Mouse (Mus musculus) urinary bladder, postnatal 14 days (tissue): ENCODE data around the gene Rgs5.
A peak's percentile ranks its signal among the peaks of the same experiment; 100 is the strongest.

ENCODE experiments used
- DNase-seq: peaks from one replicate; pipeline ENCODE4 v3.0.0; 2021; ENCODE audit warnings: low spot score

Gene Rgs5

DNA sequence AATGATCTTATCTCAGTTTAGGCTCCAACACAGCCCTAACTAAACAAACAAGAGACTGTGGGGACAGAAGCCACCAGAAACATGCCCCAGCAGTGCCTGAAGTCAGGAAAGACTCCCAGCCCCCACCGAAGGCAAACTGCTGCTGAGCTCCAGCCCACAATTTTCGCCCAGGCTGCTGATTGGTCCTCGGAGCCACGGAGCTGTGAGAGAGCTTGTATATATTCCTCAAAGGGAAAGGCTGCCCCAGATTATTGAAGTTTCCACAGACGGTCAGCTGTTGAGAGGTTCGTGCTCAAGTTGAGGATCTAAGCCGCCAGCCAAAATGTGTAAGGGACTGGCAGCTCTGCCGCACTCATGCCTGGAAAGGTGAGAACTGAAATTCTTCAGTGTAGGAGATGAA lies at the start of gene Rgs5:
Gene Rgs5, plus strand, starts transcription at position 246 of the 400 bp plus-strand sequence.
- DNase-seq = peak; percentile 40

DNA sequence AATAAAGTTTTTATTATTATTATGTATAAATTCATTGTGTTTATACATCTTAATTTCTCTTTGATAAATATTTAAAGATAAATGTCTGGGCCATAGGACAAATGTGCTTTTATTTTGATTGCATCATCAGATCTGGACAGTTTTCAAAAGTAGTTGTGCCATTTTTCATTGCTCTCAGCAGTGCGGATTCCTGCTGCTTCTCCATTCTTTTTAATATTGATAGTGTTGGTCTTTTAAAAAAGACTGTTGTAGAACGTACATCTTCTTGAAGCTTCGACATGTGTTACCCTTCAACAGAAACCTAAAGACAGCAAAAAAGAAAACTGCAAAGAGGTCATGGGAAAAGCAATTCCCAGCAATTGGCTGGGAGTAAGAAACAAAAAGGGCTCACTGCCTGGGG lies 49.1 kb upstream of the Rgs5 start:
- DNase-seq = no peak

DNA sequence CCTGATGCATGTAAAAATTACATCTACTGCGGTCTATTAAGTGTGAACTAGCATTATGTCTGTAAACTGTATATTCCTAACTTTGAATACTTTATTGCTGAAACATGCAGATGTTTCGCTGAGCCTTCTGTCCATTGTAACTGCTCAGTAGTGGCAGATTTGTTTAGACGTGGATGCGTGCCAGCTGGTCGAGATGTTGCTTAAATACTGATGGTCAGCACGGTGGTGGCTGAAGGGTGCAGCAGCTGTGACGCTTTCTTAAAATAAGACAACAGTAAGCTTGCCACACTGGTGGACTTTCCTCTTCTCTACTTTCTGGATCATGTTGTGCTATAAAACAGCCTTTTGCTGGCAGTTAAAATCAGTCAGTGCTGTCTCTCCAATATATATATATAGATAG lies 25.6 kb upstream of the Rgs5 start:
- DNase-seq = no peak

DNA sequence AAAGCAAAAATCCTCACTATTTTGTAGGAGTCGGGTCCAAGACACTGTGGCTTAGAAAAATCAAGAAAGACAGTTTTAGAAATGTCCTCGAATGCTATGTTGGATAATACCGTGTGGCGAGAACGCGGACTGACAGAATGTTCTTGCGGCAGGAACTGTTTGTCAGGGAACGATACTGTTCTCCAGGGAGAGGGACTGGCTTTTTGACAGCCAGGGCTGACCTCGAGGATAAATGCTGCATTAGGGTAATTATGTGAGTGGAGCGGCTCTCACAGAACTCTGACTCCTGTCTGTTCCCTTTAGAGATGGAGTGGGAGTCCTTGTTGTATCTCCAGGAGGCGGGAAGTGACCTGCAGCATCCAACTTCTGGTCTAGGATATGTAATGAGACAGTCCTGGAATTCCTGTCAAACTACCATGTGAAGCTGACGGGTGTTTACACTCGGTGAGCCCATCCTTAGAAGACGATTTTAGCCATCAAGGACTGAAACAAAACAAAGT lies 18.0 kb upstream of the Rgs5 start:
- DNase-seq = no peak

DNA sequence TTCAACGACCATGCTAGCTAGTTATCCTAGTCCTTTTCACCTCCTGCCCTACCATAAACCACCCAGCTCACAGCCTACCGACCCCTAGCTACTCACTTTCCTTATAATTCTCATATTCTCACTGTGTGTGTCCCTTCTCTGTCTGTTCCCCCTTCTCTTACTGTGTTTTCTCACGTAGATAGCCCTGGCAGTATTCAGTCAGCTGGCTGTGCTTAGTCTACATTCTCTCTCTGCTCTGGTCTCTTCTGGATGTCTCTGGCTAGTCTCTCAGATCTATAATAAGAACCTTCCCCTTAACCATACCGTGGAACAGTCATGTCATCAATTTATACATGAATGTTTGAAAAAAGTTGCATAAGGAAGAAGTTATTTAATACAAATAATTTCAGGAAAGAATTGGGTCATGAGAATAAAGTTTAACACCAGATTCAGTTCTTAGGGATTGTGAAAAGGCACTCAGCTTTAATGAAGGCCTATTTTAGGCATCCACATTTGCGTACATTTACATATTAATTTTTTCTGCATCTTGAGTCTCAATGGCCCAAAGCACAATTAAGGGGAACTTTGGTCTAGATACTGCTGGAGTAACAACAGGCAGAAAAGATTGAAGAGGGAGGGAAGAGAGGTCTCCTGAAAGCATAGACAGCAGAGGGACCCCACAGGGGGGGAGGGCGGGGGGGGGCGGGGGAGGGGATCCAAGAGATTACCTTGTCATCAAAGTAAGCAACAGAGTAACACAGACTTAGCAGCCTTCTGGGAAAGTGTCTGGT lies 10.2 kb upstream of the Rgs5 start:
- DNase-seq = no peak

DNA sequence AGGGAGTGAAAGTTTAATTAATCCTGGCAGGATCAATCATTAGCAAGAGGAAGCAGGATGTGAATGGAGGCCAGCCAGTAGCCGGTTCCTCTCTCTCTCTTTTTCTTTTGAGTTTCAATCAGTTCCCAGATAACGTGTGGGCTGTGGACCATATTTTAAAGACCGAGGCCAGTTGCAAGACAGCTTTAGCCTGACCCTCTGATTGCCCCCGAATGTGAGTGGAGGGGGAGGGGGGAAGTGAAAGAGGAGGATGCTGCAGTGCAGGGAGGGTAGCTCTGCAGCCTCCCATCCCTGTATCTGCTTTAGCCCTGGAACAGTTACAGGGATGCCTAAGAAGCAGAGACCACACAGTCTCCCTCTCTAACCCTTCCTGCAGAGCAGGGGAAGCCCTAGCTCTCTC lies 4.2 kb downstream of the Rgs5 start:
- no peak for DNase-seq

DNA sequence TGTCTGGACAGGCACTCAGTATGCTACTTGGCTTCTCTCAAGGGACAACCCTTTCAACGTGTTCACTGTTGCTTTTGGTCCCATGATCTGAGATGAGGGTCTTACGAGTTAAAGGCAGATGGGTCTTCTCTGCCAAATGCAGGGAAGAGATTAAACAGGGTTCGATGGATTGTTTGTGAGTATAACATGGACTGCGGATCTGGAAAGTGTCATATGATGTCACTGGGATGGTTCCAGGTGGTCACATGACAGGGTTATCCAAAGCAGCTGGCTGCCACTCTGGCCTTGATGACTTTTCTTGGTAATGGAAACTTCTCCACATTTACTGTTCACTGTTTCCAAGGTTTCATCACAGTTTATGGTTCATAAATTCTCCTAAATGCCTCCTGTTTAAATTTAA lies 12.0 kb downstream of the Rgs5 start:
- no peak for DNase-seq

DNA sequence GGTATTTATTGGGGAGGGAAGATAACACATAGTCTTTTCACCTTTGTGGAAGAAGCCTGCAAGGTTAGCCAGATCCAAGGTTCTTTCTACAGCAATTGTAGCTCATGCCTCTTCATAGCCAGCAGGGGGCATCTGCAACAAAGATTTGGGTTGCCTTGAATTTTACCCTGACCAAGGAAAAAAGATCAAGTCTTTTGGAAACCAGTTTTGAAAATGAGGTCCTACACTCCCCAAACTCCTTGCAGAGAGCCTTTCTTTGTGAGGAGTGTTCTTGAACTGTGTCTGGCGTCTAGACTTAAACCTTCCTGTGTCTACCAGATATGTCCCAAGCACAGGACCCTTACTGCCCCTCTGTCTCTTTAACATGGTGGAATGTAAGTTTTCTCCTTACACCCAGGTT lies 15.4 kb downstream of the Rgs5 start:
- DNase-seq = peak; percentile 13

DNA sequence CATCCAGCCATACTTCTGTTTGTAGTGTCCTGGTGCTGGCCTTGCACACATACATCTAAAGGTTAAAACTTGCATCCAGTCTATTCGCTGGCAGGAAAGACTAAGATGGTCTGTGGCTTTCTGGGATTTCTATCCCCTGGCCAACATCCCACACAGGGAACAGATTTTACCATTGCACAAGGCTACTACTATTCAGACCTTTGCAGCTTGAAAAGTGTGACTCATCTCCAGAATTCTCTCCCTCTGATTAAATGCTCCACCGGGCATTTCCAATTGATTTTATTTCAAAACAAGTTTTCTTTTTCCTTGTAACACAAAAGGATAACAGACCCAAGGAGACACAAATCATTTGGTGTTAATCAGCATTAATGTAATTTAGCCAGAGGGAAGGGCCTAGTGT lies 16.5 kb downstream of the Rgs5 start:
- DNase-seq = no peak

DNA sequence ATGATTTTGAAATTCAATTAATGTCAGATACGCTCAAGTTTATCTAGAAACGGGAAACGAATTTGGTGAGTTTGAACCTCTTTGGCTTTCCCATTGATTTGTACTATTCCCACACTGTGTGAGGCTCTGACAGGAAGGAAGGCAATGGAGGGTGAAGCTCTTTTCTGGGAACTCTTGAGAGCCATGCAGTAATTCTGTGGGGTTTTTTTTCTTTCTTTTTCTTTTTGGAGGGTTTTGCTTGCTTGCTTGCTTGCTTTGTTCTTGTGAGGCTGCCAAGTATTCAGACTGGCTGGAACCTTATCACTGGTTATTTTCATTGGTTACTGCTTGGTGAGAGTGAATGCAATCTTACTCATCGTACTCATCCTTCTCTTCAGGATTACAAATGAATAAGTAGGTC lies 17.0 kb downstream of the Rgs5 start:
- DNase-seq = no peak

DNA sequence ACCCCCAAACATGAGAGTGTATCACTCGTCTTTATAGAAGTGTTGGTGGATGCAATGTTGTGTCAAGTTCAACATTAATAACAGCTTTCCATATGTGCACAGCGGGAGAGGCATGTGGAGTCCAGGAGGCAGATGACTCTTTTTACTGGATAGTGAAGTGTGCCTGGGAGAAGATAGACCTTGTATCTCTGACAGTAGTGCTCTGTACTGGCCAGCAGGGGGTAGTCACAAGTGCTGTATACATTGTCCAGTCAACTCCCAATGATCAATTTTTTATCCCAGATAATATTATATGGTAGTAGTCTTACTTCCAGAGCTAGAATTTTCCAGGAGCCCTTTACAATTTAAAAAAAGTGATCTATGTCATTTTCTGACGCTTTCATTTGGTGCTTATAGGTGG lies 18.8 kb downstream of the Rgs5 start:
- DNase-seq = no peak

DNA sequence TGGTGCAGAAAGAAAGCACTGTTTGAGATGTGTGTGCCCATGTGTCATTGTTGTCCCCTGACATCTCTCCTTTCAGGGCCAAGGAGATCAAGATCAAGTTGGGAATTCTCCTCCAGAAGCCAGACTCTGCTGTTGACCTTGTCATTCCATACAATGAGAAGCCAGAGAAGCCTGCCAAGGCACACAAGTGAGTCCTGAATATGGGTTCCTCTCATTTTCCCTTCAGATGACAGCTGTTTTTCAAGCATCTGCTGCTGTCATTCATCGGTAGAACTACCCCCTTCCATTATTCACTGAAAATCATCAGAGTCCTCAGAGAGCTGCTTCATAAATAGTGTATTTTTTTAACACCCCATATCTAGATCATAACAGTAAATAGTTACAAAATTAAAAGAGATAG lies 21.4 kb downstream of the Rgs5 start:
- no peak for DNase-seq

DNA sequence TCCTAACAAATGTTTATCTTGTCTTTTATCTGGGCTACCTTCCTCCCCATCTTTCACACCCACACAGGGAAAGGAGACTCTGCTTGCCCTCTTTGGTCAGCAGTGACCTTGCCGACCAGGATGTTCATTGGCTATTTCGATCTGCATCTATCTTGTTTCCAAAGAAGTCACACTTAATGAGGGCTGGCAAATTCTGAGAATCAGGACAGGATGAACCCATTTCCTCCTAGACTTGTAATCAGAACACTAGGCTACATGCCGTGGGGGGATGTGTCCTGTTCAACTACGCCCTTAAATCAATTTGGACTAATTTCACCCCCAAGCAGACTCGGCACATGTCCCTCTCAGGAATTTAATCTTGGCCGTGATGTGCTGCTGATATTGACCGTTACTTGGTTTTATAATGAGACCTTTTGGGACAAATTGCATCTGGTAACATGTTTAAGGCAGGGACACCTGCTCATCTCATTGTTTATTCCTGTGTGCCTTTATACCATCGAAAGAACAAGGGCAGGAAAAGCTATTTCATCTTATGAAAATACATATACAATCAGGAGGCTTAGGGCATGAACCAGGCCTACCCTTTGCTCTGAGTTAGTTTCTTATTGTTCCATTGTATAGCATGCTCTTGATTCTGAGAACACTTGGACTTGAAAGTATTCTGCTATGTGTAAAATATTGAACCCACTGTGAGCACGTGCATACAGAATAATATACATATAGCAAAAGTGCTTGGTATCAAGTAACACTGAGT lies 25.3 kb downstream of the Rgs5 start:
- no peak for DNase-seq

DNA sequence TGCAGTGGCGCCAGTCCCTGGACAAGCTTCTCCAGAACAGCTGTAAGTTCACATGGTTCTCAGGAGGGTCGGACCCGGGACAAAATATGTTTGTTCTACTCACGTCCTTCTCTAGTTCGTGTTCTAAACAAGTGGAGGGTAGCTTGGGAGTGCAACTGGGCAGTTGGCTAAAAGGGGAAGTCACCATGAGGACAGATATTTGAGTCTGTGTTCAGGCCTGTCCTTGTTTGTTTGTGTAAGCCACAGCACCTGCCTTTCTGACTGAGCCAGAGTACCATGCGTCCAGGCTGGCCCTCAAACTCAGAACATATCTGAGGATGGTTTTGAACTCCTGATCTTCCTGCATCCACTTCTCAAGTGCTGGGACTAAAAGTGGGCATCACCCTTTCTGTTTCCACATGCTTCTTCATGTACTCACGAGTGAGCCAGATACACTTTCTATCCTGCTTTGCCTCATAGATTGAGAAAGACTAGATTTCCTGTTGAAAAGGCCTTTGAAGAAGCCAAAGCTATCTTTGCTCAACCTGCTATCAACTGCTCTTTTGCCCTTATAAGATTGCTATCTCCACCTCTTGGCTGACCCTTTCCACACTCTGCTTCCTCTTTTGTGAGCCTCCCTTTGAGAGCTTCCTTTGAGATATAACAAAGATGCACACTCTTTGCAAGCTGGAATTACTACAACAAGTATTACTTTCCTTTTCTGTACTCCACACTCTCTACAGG lies 27.6 kb downstream of the Rgs5 start:
- no peak for DNase-seq

DNA sequence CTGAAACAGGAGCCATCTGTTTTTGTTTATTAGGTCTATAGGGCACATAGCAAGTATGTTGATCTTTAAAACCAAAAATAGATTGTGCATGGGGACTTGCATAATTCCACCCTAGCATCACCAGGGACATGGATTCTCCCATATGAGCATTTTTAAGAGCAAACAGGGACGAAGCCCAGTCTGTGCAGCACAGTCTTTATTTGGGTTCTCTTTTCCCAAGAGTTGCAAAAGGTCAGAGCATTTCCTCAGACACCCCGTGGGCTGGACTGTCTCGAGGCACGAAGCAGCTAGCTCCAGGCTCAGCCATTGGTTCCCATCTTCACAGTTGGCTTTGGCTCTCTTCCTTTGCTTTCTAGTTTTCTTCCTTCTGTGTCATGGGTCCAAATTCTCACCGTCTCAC lies 30.0 kb downstream of the Rgs5 start:
- DNase-seq = no peak

DNA sequence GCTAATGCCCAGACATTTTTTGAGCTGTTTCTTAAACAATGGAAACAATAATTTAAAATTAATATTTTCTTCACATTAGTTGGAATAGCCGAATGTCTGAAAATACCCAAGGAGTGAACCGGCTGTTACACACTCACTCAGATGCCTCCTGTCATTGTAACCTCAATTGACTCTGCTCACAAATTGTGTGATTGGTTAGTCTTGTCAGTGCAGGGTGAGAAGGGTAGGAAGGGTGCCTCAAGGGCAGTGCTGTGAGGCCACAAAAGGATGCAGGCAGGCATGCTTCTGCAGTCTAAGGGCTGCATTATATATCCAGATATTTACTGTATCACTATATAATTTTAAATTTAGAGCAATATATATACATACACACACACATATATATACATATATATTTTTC lies 37.7 kb downstream of the Rgs5 start:
- DNase-seq = no peak

DNA sequence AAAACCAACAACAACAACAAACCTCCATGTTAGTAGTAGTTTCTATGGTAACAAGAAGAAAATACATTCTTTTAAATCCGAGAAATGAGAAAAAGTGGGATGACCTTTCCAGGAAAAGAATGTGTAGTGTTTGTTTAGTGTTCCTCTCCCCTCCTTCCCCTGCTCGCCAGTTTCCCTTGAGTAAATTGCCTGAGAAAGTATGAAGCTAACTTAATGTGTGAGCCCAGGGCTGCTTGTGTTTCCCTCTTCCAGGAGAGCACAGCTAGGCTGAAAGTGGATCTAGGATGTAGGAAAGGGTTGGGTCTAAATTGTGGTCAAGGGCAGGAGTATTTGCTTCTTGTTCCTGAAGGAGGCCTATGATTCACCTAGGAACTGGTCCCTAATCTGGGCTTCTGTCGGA lies 38.2 kb downstream of the Rgs5 start:
- no peak for DNase-seq

DNA sequence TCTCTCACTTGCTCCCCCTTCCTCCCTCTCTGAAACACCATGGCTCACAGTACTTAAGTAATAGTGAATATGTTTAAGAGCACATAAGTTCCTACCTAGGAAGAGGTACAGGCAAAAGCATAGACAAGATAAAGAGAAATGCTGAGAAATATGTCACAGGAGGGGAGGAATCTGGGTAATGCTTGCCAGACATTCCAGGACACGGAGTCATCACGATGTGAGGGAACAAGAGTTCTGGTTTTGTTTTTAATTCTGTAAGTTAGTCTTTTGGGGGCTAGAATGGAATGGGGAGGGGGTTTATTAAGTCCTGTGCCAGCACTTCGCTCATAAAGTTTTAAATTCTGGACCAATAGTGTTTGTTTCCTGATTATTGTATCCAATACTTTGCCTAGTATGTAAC lies 40.1 kb downstream of the Rgs5 start:
- DNase-seq = no peak

DNA sequence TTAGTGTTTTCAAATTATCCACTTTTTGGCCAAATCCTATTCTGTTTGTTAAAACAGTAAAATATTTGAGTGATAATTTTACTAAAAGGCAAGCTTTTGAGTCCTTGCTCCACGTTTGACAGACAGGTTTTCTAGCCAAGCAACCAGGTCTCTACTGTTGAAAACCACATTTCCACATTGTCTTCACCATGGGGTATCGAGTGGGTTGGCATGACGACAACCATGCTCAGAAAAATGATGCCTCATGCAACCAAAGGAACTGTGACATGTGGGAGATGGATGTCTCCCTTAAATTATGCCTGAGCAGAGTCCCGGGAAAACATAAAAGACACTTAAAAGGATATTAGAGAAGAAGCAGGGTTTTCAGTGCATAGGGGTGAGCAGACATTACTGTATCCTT lies 41.9 kb downstream of the Rgs5 start:
- no peak for DNase-seq

DNA sequence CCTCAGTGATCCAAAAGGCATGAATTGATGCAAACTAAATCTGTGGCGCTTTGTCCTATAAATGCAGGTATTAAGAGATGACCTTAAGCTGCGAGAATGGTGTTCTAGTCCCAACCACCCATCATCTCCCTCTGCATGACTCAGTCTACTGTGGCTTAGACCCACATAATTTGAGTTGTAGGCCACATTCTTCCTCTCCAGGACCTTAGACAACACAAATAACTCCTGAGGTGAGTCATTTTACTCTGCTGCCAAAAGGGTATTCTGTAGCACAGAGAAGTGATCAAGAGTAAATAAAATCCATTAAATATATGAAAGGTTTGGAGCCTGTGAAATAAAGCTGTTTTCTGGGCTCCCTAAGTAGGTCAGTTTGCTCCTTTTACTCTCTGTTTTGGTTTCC lies 43.9 kb downstream of the Rgs5 start:
- no peak for DNase-seq

DNA sequence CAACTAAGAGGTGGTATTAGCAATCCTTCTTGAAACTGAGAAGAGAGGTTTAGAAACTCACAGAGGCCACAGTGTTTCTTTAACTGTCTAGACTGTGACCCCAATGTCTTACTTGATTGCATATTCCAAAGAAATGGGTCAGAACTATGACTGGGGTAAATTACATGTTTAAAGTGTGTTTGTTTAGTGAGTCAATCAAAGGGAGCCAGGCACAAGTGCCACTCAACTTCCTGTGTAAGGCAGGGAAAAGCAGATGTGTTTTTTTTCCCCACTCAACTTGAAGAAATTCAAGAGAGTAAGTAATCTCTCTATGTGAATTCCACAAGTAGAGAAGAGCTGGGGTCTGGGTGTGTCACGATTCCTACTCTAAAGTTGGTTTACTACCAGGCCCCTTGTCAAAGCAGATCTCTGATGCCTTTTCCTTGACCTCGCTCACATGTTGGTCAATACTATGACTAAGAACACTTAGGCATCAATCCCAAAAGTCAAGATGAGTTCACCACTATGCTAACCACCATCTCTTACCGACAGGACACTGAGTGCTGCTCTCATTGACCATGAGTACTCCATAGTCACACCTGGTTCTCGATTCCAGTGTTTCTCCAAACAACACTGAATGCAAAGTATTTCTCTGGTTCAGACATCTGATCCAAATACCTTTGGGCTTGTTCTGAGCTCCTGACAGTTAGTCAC lies 49.2 kb downstream of the Rgs5 start:
- DNase-seq = no peak

DNA sequence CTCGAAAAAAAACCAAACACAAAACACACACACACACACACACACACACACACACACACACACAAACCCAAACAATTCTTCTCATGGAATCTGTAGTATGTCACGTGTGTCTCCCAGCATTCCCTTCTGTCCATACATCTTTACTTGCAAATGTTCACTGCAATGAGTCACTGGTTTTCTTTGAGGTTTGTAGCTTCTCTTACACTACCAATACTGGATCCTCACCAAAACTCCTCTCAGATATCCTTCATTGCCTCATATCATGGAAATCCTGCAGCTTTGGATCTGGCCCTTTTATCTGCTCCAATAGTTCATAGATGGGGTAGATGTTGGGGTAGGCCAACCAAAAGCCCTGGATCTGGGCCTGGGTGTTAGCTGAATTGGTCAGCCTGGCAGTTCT lies 66.5 kb downstream of the Rgs5 start:
- no peak for DNase-seq
